Mouse (Mus musculus): ENCODE measurements around the gene Prex1. TPM values are rescaled to one million over a fixed set of nuclear protein-coding genes. Genes with fewer than 3 reads are reported as not detected.

Prex1 gene
- polyA plus RNA-seq, 1 experiment from 2014 or later = 16.0 TPM

DNA sequence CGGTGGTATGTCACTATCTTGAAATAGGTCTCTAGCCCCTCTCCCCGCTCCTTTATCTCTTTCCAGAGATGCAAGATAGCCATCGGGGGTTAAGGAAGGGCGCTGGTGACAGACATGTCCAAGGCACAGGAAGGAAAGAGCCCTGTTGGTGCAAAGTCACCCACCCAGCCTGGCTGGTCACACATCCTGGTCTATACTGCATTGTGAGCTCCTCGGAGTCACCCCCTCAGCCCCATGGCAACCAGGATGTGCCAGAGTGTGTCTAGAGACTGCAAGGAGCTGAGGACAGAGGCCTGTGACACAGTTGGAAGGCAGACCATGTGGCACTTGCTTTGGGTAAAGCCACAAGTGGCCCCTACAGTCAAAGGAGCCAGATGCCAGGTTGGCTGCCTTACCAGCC is 94.4 kb downstream of the Prex1 start:
- WGBS = 88% methylated on average over 5 of the region's 5 CpGs
- DNase-seq (ENCODE audit: low spot score) (no peak), ATAC-seq (ENCODE audit: insufficient number of reproducible peaks, low FRiP score, low TSS enrichment, low read depth) (no peak)
- no peak overlapping the region for H3K27ac ChIP-seq (replicated peaks; ENCODE audit: low read depth, low read length)
- H3K9me3 ChIP-seq (ENCODE audit: control insufficient read depth, low read length) = no peaks in the 10 kb centered on the region
- no peak overlapping the region for H3K4me3 ChIP-seq (ENCODE audit: low read depth, low read length)
- no peaks in the 10 kb centered on the region for H3K27me3 ChIP-seq (ENCODE audit: control insufficient read depth, insufficient read depth, low read length)
- H3K4me2 ChIP-seq (ENCODE audit: low read depth, severe bottlenecking) = no peak overlapping the region
- no peak overlapping the region for H3K9ac ChIP-seq (ENCODE audit: low read length)
- peaks cover 11% of the 10 kb centered on the region for H3K4me1 ChIP-seq (ENCODE audit: control insufficient read depth, insufficient read depth, low read length)
- no peaks in the 10 kb centered on the region for H3K36me3 ChIP-seq (ENCODE audit: control insufficient read depth, insufficient read depth, low read length)

DNA sequence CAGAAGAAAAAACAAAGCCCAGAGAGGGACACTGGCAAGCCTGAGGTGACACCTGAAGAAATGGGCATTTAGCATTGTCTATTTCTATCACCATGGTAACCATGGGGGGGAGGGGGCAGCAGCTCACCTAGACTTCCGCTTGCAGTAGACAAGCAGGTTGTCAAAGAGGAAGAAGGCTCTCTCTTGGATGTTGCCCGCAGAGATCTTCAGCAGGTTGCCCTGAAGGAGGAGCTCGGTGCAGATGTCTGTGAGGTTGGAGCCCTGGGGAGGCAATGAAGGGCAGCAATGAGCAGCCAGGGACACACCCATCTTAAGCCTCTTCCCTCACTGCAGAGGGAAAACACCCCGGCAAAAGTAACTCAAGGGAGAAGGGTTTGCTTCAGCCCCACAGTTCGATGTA is 95.9 kb downstream of the Prex1 start:
- WGBS = 92% methylated on average over 5 of the region's 5 CpGs
- peaks cover under 1% of the 10 kb centered on the region for H3K4me1 ChIP-seq (ENCODE audit: control insufficient read depth, insufficient read depth, low read length)
- DNase-seq (ENCODE audit: low spot score) = no peak
- H3K9me3 ChIP-seq (ENCODE audit: control insufficient read depth, low read length) = no peaks in the 10 kb centered on the region
- ATAC-seq (ENCODE audit: insufficient number of reproducible peaks, low FRiP score, low TSS enrichment, low read depth) = no peak
- no peak overlapping the region for H3K27ac ChIP-seq (replicated peaks; ENCODE audit: low read depth, low read length)
- no peaks in the 10 kb centered on the region for H3K36me3 ChIP-seq (ENCODE audit: control insufficient read depth, insufficient read depth, low read length)
- H3K4me3 ChIP-seq (ENCODE audit: low read depth, low read length) = no peak overlapping the region
- H3K4me2 ChIP-seq (ENCODE audit: low read depth, severe bottlenecking) = no peak overlapping the region
- no peaks in the 10 kb centered on the region for H3K27me3 ChIP-seq (ENCODE audit: control insufficient read depth, insufficient read depth, low read length)
- H3K9ac ChIP-seq (ENCODE audit: low read length) = no peak overlapping the region

DNA sequence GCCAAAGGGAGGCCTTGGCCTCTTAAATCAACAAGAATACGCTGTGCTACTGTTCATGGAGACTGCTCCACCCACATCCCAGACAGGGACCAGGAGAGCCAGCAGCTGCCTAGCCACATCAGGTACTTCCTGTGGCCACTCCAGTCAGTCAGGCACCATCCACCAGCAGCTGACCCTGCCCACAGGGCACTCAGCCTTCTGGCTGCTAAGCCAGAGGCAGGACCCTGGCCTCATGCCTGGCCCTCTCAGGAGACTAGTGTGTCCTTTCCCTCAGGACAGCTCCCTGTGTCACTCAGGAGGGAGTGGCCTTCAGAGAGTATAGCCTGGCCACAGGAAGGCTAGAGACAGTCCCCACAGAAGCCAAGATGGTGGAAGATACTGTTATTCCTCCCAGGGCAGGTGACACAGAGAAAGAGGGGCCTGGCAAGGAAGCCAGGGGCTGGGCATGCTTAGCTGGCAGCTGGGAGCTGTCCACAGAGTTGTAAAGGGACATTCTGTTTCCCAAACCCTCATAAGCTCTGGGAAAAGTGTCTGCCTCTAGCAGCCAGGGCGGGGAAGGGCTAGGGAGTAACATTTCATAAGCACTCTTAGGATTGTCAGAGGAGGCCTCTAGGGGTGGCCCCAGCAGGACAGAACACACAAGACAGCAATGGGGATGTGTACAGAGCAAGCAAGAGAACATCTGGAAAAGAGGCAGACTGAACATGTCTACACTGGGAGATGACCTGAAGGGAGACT is 98.1 kb downstream of the Prex1 start:
- H3K4me1 ChIP-seq (ENCODE audit: control insufficient read depth, insufficient read depth, low read length) = no peaks in the 10 kb centered on the region
- DNase-seq (ENCODE audit: low spot score) (no peak), ATAC-seq (ENCODE audit: insufficient number of reproducible peaks, low FRiP score, low TSS enrichment, low read depth) (no peak)
- H3K27ac ChIP-seq (replicated peaks; ENCODE audit: low read depth, low read length) = no peak overlapping the region
- no peak overlapping the region for H3K4me3 ChIP-seq (ENCODE audit: low read depth, low read length)
- no peak overlapping the region for H3K4me2 ChIP-seq (ENCODE audit: low read depth, severe bottlenecking)
- no peak overlapping the region for H3K9ac ChIP-seq (ENCODE audit: low read length)
- no peaks in the 10 kb centered on the region for H3K9me3 ChIP-seq (ENCODE audit: control insufficient read depth, low read length)
- H3K27me3 ChIP-seq (ENCODE audit: control insufficient read depth, insufficient read depth, low read length) = no peaks in the 10 kb centered on the region
- no peaks in the 10 kb centered on the region for H3K36me3 ChIP-seq (ENCODE audit: control insufficient read depth, insufficient read depth, low read length)
- 73% methylated on average over 2 of the region's 2 CpGs for WGBS

DNA sequence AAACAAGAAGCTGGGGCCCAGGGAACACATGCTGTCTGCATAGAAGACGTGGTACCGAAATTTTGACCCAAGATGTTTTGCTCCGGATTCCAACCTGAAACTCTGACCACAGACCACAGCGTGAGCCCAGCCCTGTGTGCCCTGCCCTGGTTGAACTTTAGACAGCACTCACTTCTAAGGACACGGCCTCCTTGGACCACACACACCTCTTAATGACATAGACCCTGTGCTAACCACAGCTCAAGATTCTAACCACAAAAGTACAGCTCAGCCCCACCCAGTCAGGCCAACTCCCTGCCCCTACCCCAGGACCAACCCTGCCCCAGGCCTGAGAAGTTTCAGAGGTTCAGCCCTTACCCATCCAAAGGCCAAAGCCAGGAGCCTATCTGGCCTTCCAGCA is 103.4 kb downstream of the Prex1 start:
- Histone ChIP-seq H3K27ac (replicated peaks; ENCODE audit: low read depth, low read length) (no peak overlapping the region), H3K36me3 (ENCODE audit: control insufficient read depth, insufficient read depth, low read length) (no peaks in the 10 kb centered on the region), H3K4me1 (ENCODE audit: control insufficient read depth, insufficient read depth, low read length) (peaks cover 20% of the 10 kb centered on the region), H3K4me3 (ENCODE audit: low read depth, low read length) (no peak overlapping the region), H3K27me3 (ENCODE audit: control insufficient read depth, insufficient read depth, low read length) (no peaks in the 10 kb centered on the region), H3K9ac (ENCODE audit: low read length) (no peak overlapping the region), H3K9me3 (ENCODE audit: control insufficient read depth, low read length) (no peaks in the 10 kb centered on the region), H3K4me2 (ENCODE audit: low read depth, severe bottlenecking) (no peak overlapping the region)
- ATAC-seq (ENCODE audit: insufficient number of reproducible peaks, low FRiP score, low TSS enrichment, low read depth) (no peak), DNase-seq (ENCODE audit: low spot score) (no peak)
- 88% methylated on average over 5 of the region's 5 CpGs for WGBS

DNA sequence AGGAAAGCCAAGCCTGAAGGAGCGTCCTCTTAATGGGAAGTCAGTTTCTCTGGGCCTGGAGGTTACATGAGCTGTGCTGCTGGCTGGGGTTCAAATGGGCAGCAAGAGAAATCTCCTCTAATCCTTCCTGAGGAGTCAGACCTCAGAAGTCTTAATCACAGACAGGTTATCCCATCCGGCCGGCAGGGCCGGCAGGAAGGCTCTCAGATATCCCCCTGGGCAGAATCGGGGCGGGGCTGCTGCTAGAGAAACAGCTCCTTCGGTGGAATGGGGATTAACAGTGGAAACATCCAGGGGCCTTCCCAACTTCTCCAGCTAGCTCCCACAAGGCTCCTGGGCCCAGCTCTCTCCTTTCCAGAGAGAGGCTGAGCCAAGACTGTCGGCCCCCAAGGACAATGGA is 105.1 kb downstream of the Prex1 start:
- peaks cover 23% of the 10 kb centered on the region for H3K4me1 ChIP-seq (ENCODE audit: control insufficient read depth, insufficient read depth, low read length)
- no peaks in the 10 kb centered on the region for H3K9me3 ChIP-seq (ENCODE audit: control insufficient read depth, low read length)
- no peak overlapping the region; the same call in 1 of the 2 replicates for H3K27ac ChIP-seq (replicated peaks; ENCODE audit: low read depth, low read length)
- 26% methylated on average over 8 of the region's 8 CpGs for WGBS
- H3K4me2 ChIP-seq (ENCODE audit: low read depth, severe bottlenecking) = no peak overlapping the region
- H3K36me3 ChIP-seq (ENCODE audit: control insufficient read depth, insufficient read depth, low read length) = no peaks in the 10 kb centered on the region
- no peaks in the 10 kb centered on the region for H3K27me3 ChIP-seq (ENCODE audit: control insufficient read depth, insufficient read depth, low read length)
- peak; percentile 38 for DNase-seq (ENCODE audit: low spot score)
- no peak overlapping the region for H3K9ac ChIP-seq (ENCODE audit: low read length)
- H3K4me3 ChIP-seq (ENCODE audit: low read depth, low read length) = no peak overlapping the region
- ATAC-seq (ENCODE audit: insufficient number of reproducible peaks, low FRiP score, low TSS enrichment, low read depth) = no peak

DNA sequence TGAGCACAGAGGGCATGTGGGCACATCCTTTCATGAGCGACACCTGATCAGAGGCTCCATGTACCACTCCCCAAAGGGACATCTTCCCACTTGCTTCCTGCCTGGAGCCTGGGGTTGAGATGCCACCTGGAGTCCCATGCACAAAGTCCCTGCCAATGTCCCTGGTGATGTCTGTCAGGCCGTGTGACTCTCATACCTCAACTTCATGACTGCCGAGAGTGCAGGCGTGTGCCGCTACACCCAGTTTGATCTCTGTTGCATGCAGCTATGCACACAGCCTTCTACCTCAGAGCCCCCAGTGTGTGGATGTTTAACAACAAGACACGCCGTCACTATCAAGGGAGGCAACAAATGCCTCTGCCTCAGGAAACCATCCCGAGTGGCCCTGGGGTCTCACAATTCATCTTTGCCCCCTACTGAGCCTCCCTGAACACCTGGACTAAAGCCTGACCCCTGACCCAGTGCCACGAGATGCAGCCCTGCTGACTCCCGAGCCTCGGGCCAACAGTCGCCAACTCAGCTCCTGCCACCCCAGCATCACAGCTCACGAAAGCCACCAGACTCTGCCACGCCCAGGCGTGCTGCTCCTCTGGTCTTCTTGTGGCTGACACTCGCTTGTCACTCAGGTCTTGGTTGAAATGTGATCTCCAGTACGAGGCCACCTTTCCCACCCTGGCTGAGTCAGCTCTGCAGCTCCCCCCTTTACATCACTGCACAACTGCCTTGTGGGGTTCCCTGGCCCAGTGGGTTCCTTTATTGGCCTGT is 107.0 kb downstream of the Prex1 start:
- ATAC-seq (ENCODE audit: insufficient number of reproducible peaks, low FRiP score, low TSS enrichment, low read depth) (no peak), DNase-seq (ENCODE audit: low spot score) (no peak)
- Histone ChIP-seq H3K4me2 (ENCODE audit: low read depth, severe bottlenecking) (no peak overlapping the region), H3K4me3 (ENCODE audit: low read depth, low read length) (no peak overlapping the region), H3K36me3 (ENCODE audit: control insufficient read depth, insufficient read depth, low read length) (no peaks in the 10 kb centered on the region), H3K9ac (ENCODE audit: low read length) (no peak overlapping the region), H3K4me1 (ENCODE audit: control insufficient read depth, insufficient read depth, low read length) (peaks cover 23% of the 10 kb centered on the region), H3K9me3 (ENCODE audit: control insufficient read depth, low read length) (no peaks in the 10 kb centered on the region), H3K27me3 (ENCODE audit: control insufficient read depth, insufficient read depth, low read length) (no peaks in the 10 kb centered on the region), H3K27ac (replicated peaks; ENCODE audit: low read depth, low read length) (no peak overlapping the region)
- WGBS = 71% methylated on average over 17 of the region's 17 CpGs

DNA sequence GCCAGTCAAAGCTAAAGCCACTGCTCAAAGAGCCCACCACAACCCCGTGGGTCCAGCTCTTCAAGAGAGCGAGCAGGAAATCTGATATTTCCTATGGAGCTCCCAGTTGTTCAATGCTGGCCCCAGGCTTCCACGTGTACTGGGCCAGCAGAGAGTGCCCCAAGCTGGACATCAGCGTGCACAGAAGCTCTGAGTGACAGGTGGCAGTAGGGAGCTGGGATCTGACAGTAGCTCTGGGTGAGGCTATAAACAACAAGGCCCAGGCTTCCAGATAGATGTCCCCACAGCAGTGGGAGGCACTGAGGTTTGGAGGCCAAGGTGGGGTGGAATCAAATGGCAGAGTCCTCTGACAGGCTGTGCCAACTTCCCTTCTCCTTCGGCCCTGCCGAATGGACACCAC is 107.6 kb downstream of the Prex1 start:
- H3K9me3 ChIP-seq (ENCODE audit: control insufficient read depth, low read length) = no peaks in the 10 kb centered on the region
- no peak overlapping the region for H3K4me2 ChIP-seq (ENCODE audit: low read depth, severe bottlenecking)
- no peaks in the 10 kb centered on the region for H3K36me3 ChIP-seq (ENCODE audit: control insufficient read depth, insufficient read depth, low read length)
- no peaks in the 10 kb centered on the region for H3K27me3 ChIP-seq (ENCODE audit: control insufficient read depth, insufficient read depth, low read length)
- H3K9ac ChIP-seq (ENCODE audit: low read length) = no peak overlapping the region
- no peak overlapping the region for H3K27ac ChIP-seq (replicated peaks; ENCODE audit: low read depth, low read length)
- WGBS = 58% methylated on average over 6 of the region's 6 CpGs
- peaks cover 23% of the 10 kb centered on the region for H3K4me1 ChIP-seq (ENCODE audit: control insufficient read depth, insufficient read depth, low read length)
- H3K4me3 ChIP-seq (ENCODE audit: low read depth, low read length) = no peak overlapping the region
- DNase-seq (ENCODE audit: low spot score) (no peak), ATAC-seq (ENCODE audit: insufficient number of reproducible peaks, low FRiP score, low TSS enrichment, low read depth) (no peak)

DNA sequence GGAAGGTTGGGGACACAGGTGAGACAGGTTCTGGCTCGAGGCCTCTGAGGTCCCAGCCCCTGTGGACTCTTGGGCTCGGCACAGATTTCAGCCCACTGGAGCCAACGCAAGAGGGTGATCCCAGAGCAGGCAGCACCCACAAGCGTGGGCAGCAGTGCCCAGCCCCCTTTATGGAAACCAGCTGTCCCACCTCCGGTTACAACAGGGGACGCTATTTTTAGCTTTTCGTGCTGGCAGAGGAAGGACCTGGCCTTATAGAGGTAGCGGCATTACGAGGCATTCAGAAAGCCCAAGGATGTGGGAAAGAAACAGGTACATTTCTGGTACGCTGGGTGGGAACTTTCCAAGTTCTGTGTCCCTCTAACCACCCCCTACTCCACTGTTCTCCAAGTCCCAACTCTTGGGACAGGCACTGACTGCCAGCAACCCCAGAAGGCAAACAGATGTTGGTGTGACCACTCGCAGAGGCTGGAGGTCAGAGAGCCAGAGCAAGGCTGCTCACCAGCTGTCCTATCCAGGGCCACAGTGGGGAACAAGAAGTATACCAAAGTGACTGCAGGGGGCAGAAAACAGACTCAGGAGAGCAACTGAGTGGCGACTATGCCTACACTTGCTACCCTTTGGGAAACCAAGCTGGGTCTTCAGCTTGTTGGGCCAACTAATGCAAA is 108.3 kb downstream of the Prex1 start:
- H3K27ac ChIP-seq (replicated peaks; ENCODE audit: low read depth, low read length) = no peak overlapping the region
- WGBS = 43% methylated on average over 12 of the region's 12 CpGs

More for the DNA sequence above, 108.3 kb downstream of the Prex1 start:
- Histone ChIP-seq H3K4me3 (ENCODE audit: low read depth, low read length) (no peak overlapping the region), H3K4me2 (ENCODE audit: low read depth, severe bottlenecking) (no peak overlapping the region), H3K36me3 (ENCODE audit: control insufficient read depth, insufficient read depth, low read length) (no peaks in the 10 kb centered on the region), H3K27me3 (ENCODE audit: control insufficient read depth, insufficient read depth, low read length) (no peaks in the 10 kb centered on the region), H3K9ac (ENCODE audit: low read length) (no peak overlapping the region), H3K9me3 (ENCODE audit: control insufficient read depth, low read length) (no peaks in the 10 kb centered on the region), H3K4me1 (ENCODE audit: control insufficient read depth, insufficient read depth, low read length) (peaks cover 23% of the 10 kb centered on the region)
- no peak; the same call in 1 of the 2 replicates for ATAC-seq (ENCODE audit: insufficient number of reproducible peaks, low FRiP score, low TSS enrichment, low read depth)
- peak; percentile 61 for DNase-seq (ENCODE audit: low spot score)

Measured in limb, embryonic 11.5 days (tissue).